Mouse (Mus musculus) monocyte, adult 5-6 weeks (primary cell): Measurements from ENCODE around the gene Sephs2. TPM values are rescaled to one million over a fixed set of nuclear protein-coding genes. Genes with fewer than 3 reads are reported as not detected.

Experiments
- total RNA-seq: library from RNA; stranded (forward); fragments of 200-1000, 200-491, 200-594 nt; gene quantifications from 3 replicates; pipeline ENCODE4 v1.2.3, GENCODE M21; 2017

The Sephs2 gene
- total RNA-seq, 1 experiment from 2014 or later, result 200 TPM

Other genes with a start within 250 kb of the Sephs2 start
- gene Maz, start 247.0 kb downstream of the Sephs2 start, total RNA-seq, result 16.7 to 36.3 TPM (median 30.1 TPM) in 3 replicates
- gene Kif22, start 231.6 kb downstream of the Sephs2 start, total RNA-seq, result 0.85 to 3.7 TPM (median 0.97 TPM) in 3 replicates
- not detected in 3 replicates for gene Zg16, start 186.7 kb downstream of the Sephs2 start, total RNA-seq
- 34.3 to 52.4 TPM (median 39.3 TPM) in 3 replicates for gene AI467606, start 182.7 kb downstream of the Sephs2 start, total RNA-seq
- gene Qprt, start 151.8 kb downstream of the Sephs2 start, total RNA-seq, result 5.1 to 16.1 TPM (median 9.1 TPM) in 3 replicates
- 1,218 to 1,278 TPM (median 1,233 TPM) in 3 replicates for gene Spn, start 136.2 kb downstream of the Sephs2 start, total RNA-seq
- gene Cd2bp2, start 78.0 kb downstream of the Sephs2 start, total RNA-seq, result 48.7 to 89.2 TPM (median 59.8 TPM) in 3 replicates
- gene Tbc1d10b, start 65.6 kb downstream of the Sephs2 start, total RNA-seq, result 52.5 to 106 TPM (median 85.1 TPM) in 3 replicates
- 8.7 to 33.8 TPM (median 15.4 TPM) in 3 replicates for gene Mylpf, start 65.2 kb downstream of the Sephs2 start, total RNA-seq
- 3.9 to 9.8 TPM (median 5.7 TPM) in 3 replicates for gene Zfp553, start 41.0 kb downstream of the Sephs2 start, total RNA-seq
- 117 to 359 TPM (median 130 TPM) in 3 replicates for gene Sept1, start 40.9 kb downstream of the Sephs2 start, total RNA-seq
- 0.57 to 3.9 TPM (median 2.9 TPM) in 3 replicates for gene Zfp771, start 29.8 kb downstream of the Sephs2 start, total RNA-seq
- 9.6 to 13.3 TPM (median 9.9 TPM) in 3 replicates for gene Dctpp1, start 13.3 kb downstream of the Sephs2 start, total RNA-seq
- 218 to 515 TPM (median 322 TPM) in 3 replicates for gene Itgal, start 22.2 kb upstream of the Sephs2 start, total RNA-seq
- gene Zfp768, start 71.5 kb upstream of the Sephs2 start, total RNA-seq, result 1.8 to 3.4 TPM (median 2.9 TPM) in 3 replicates
- gene Zfp747, start 102.0 kb upstream of the Sephs2 start, total RNA-seq, result 5.8 to 16.3 TPM (median 10.1 TPM) in 3 replicates
- gene 9130019O22Rik, start 113.1 kb upstream of the Sephs2 start, total RNA-seq, result 0.95 to 4.5 TPM (median 2.6 TPM) in 3 replicates
- 2.1 to 2.3 TPM (median 2.2 TPM) in 3 replicates for gene E430018J23Rik, start 119.6 kb upstream of the Sephs2 start, total RNA-seq
- 7.7 to 12.5 TPM (median 10.0 TPM) in 3 replicates for gene Zfp764, start 132.8 kb upstream of the Sephs2 start, total RNA-seq
- gene Zfp688, start 148.0 kb upstream of the Sephs2 start, total RNA-seq, result 12.4 to 15.5 TPM (median 13.3 TPM) in 3 replicates
- 1.4 to 2.8 TPM (median 1.9 TPM) in 3 replicates for gene Zfp689, start 175.1 kb upstream of the Sephs2 start, total RNA-seq
- gene Prr14, start 185.6 kb upstream of the Sephs2 start, total RNA-seq, result 63.5 to 76.8 TPM (median 69.4 TPM) in 3 replicates
- 27.9 to 55.8 TPM (median 33.5 TPM) in 3 replicates for gene Fbrs, start 205.1 kb upstream of the Sephs2 start, total RNA-seq
- 12.3 to 47.6 TPM (median 26.1 TPM) in 3 replicates for gene Srcap, start 237.9 kb upstream of the Sephs2 start, total RNA-seq
- gene Gm42715, start 245.5 kb upstream of the Sephs2 start, total RNA-seq, result 2.3 to 18.1 TPM (median 5.0 TPM) in 3 replicates